Mouse (Mus musculus) embryonic facial prominence, embryonic 14.5 days (tissue): Measurements from ENCODE around the gene Entpd1. TPM values are rescaled to one million over a fixed set of nuclear protein-coding genes. Genes with fewer than 3 reads are reported as not detected.
A peak's percentile ranks its signal among the peaks of the same experiment; 100 is the strongest.

Experiments
- ATAC-seq: fragments of 200-750 bp; cut with Nextera tagmentation; 2 replicates; pipeline ENCODE4 v1.8.0; 2017; ENCODE audit warnings: low read depth, moderate number of reproducible peaks, moderate TSS enrichment
- DNase-seq: peaks from one replicate; pipeline ENCODE4 v3.0.0-alpha.2; 2015; ENCODE audit warnings: low spot score
- H3K27ac ChIP-seq: fragments of 300-500 bp; sonication (generic); replicated peaks from 2 replicates; pipeline ENCODE4 v1.5.1; 2014; ENCODE audit warnings: low read depth, mild to moderate bottlenecking, low read length, moderate library complexity
- H3K27me3 ChIP-seq: fragments of 300-500 bp; sonication (generic); replicated peaks from 2 replicates; pipeline ENCODE4 v1.6.1; 2014; ENCODE audit warnings: low read length; ENCODE audit not compliant: control insufficient read depth, insufficient read depth
- H3K36me3 ChIP-seq: fragments of 300-500 bp; sonication (generic); 2 replicates; pipeline ENCODE4 v1.6.1; 2014; ENCODE audit warnings: low read length, mixed read lengths; ENCODE audit not compliant: control insufficient read depth, insufficient read depth
- H3K4me1 ChIP-seq: fragments of 300-500 bp; sonication (generic); 2 replicates; pipeline ENCODE4 v1.6.1; 2014; ENCODE audit warnings: antibody characterized with exemption, low read length; ENCODE audit not compliant: control insufficient read depth, insufficient read depth
- H3K4me2 ChIP-seq: fragments of 300-500 bp; sonication (generic); 2 replicates; pipeline ENCODE4 v1.6.1; 2014; ENCODE audit warnings: low read depth, mild to moderate bottlenecking, low read length, moderate library complexity, mixed read lengths
- H3K4me3 ChIP-seq: fragments of 300-500 bp; sonication (generic); 2 replicates; pipeline ENCODE4 v1.5.1; 2014; ENCODE audit warnings: low read depth, mild to moderate bottlenecking, low read length
- H3K9ac ChIP-seq: fragments of 300-500 bp; sonication (generic); 2 replicates; pipeline ENCODE4 v1.6.1; 2014; ENCODE audit warnings: low read depth, mild to moderate bottlenecking, low read length, moderate library complexity, mixed read lengths
- H3K9me3 ChIP-seq: fragments of 300-500 bp; sonication (generic); 2 replicates; pipeline ENCODE4 v1.6.1; 2016; ENCODE audit warnings: low read length; ENCODE audit not compliant: control insufficient read depth
- WGBS: fragments of 180-500 bp; shearing (Covaris S2); extraction: QIAGEN DNeasy Blood & Tissue Kit; methylation state at CpG from one replicate; pipeline ENCODE4 v1.1.7; 2014; 5-methylcytosine and 5-hydroxymethylcytosine counted together
- polyA plus RNA-seq: library from polyadenylated mRNA; unstranded; fragments of >200 nt; fragmentation: Nextera tagmentation; extraction: Ambion mirVana; gene quantifications from 2 replicates; pipeline ENCODE4 v1.2.1, GENCODE M21; 2014

Gene Entpd1
- polyA plus RNA-seq, 1 experiment from 2014 or later: 18.3 TPM

- 62% methylated on average over 3 of the region's 3 CpGs for WGBS
- ATAC-seq: no peak
Observed at GRCm38 (mm10) chr19:40632193-40632592, 20.0 kb downstream of the Entpd1 start.

GRCm38 (mm10) chr19:40632668-40633067, 20.5 kb downstream of the Entpd1 start:
- Histone ChIP-seq H3K27me3 (no peaks in the 10 kb centered on the region), H3K4me2 (no peak overlapping the region), H3K4me1 (no peaks in the 10 kb centered on the region), H3K27ac (no peak overlapping the region), H3K9me3 (no peaks in the 10 kb centered on the region), H3K9ac (no peak overlapping the region), H3K36me3 (no peaks in the 10 kb centered on the region), H3K4me3 (no peak overlapping the region)
- DNase-seq (no peak), ATAC-seq (no peak)
- 77% methylated on average over 5 of the region's 5 CpGs for WGBS

More at GRCm38 (mm10) chr19:40632193-40632592, 20.0 kb downstream of the Entpd1 start:
- H3K27me3 ChIP-seq: no peaks in the 10 kb centered on the region
- no peak overlapping the region for H3K4me3 ChIP-seq
- H3K9ac ChIP-seq: no peak overlapping the region
- H3K4me1 ChIP-seq: no peaks in the 10 kb centered on the region
- no peaks in the 10 kb centered on the region for H3K36me3 ChIP-seq
- no peak overlapping the region for H3K27ac ChIP-seq
- H3K9me3 ChIP-seq: no peaks in the 10 kb centered on the region
- H3K4me2 ChIP-seq: no peak overlapping the region
- DNase-seq: no peak

GRCm38 (mm10) chr19:40633144-40633543, 21.0 kb downstream of the Entpd1 start:
- Histone ChIP-seq H3K4me1 (no peaks in the 10 kb centered on the region), H3K4me2 (no peak overlapping the region), H3K36me3 (no peaks in the 10 kb centered on the region), H3K27ac (no peak overlapping the region), H3K27me3 (no peaks in the 10 kb centered on the region), H3K9ac (no peak overlapping the region), H3K9me3 (no peaks in the 10 kb centered on the region), H3K4me3 (no peak overlapping the region)
- DNase-seq: no peak
- ATAC-seq: no peak
- 50% methylated on average over 1 of the region's 1 CpGs for WGBS

GRCm38 (mm10) chr19:40637091-40637490, 24.9 kb downstream of the Entpd1 start:
- Histone ChIP-seq H3K36me3 (no peaks in the 10 kb centered on the region), H3K4me3 (no peak overlapping the region), H3K27ac (no peak overlapping the region; the same call in 1 of the 2 replicates), H3K4me2 (no peak overlapping the region), H3K9me3 (no peaks in the 10 kb centered on the region), H3K27me3 (no peaks in the 10 kb centered on the region), H3K9ac (no peak overlapping the region), H3K4me1 (no peaks in the 10 kb centered on the region)
- 56% methylated on average over 4 of the region's 4 CpGs for WGBS
- DNase-seq (peak; percentile 30), ATAC-seq (no peak)

GRCm38 (mm10) chr19:40637601-40638000, 25.4 kb downstream of the Entpd1 start:
- no peaks in the 10 kb centered on the region for H3K27me3 ChIP-seq
- DNase-seq (no peak), ATAC-seq (no peak)
- H3K4me2 ChIP-seq: no peak overlapping the region
- H3K9ac ChIP-seq: no peak overlapping the region
- H3K36me3 ChIP-seq: no peaks in the 10 kb centered on the region
- H3K9me3 ChIP-seq: no peaks in the 10 kb centered on the region
- no peak overlapping the region; the same call in 1 of the 2 replicates for H3K27ac ChIP-seq
- WGBS: 85% methylated on average over 7 of the region's 7 CpGs
- no peaks in the 10 kb centered on the region for H3K4me1 ChIP-seq
- no peak overlapping the region for H3K4me3 ChIP-seq

GRCm38 (mm10) chr19:40638582-40638981, 26.4 kb downstream of the Entpd1 start:
- WGBS: 78% methylated on average over 5 of the region's 5 CpGs
- H3K9me3 ChIP-seq: no peaks in the 10 kb centered on the region

GRCm38 (mm10) chr19:40639729-40640304, 27.7 kb downstream of the Entpd1 start:
- DNase-seq (no peak), ATAC-seq (no peak)
- Histone ChIP-seq H3K9ac (no peak overlapping the region), H3K9me3 (no peaks in the 10 kb centered on the region), H3K27me3 (no peaks in the 10 kb centered on the region), H3K4me3 (no peak overlapping the region), H3K4me1 (no peaks in the 10 kb centered on the region), H3K27ac (no peak overlapping the region), H3K4me2 (no peak overlapping the region), H3K36me3 (no peaks in the 10 kb centered on the region)
- WGBS: 87% methylated on average over 11 of the region's 11 CpGs

More at GRCm38 (mm10) chr19:40638582-40638981, 26.4 kb downstream of the Entpd1 start:
- H3K27ac ChIP-seq: no peak overlapping the region
- H3K4me3 ChIP-seq: no peak overlapping the region
- DNase-seq: no peak
- H3K4me2 ChIP-seq: no peak overlapping the region
- ATAC-seq: no peak
- H3K27me3 ChIP-seq: no peaks in the 10 kb centered on the region
- H3K36me3 ChIP-seq: no peaks in the 10 kb centered on the region
- H3K9ac ChIP-seq: no peak overlapping the region
- no peaks in the 10 kb centered on the region for H3K4me1 ChIP-seq

- no peak for DNase-seq
- H3K9ac ChIP-seq: no peak overlapping the region
- H3K9me3 ChIP-seq: no peaks in the 10 kb centered on the region
- H3K4me3 ChIP-seq: no peak overlapping the region
- no peak for ATAC-seq
- no peak overlapping the region for H3K27ac ChIP-seq
- no peaks in the 10 kb centered on the region for H3K4me1 ChIP-seq
- WGBS: 76% methylated on average over 2 of the region's 2 CpGs
- H3K36me3 ChIP-seq: no peaks in the 10 kb centered on the region
- no peaks in the 10 kb centered on the region for H3K27me3 ChIP-seq
- H3K4me2 ChIP-seq: no peak overlapping the region
Observed at GRCm38 (mm10) chr19:40640799-40641198, 28.6 kb downstream of the Entpd1 start.

- WGBS: 89% methylated on average over 1 of the region's 1 CpGs
- no peak for ATAC-seq
- DNase-seq: no peak
- Histone ChIP-seq H3K9me3 (no peaks in the 10 kb centered on the region), H3K36me3 (no peaks in the 10 kb centered on the region), H3K4me3 (no peak overlapping the region), H3K9ac (no peak overlapping the region), H3K27ac (no peak overlapping the region), H3K27me3 (no peaks in the 10 kb centered on the region), H3K4me2 (no peak overlapping the region), H3K4me1 (peaks cover 12% of the 10 kb centered on the region)
Observed at GRCm38 (mm10) chr19:40643846-40644245, 31.7 kb downstream of the Entpd1 start.
